Mouse (Mus musculus): ENCODE measurements around the gene Abca12. TPM values are rescaled to one million over a fixed set of nuclear protein-coding genes. Genes with fewer than 3 reads are reported as not detected.

Abca12 gene
- polyA plus RNA-seq, 2 experiments from 2014 or later = 0.13 TPM; not detected in 1

- no peak for ATAC-seq
Measured at GRCm38 (mm10) chr1:71330349-71330748, 84.4 kb downstream of the Abca12 start.

GRCm38 (mm10) chr1:71312171-71312570 is 102.5 kb downstream of the Abca12 start:
- no peak for ATAC-seq

- ATAC-seq = no peak
Measured at GRCm38 (mm10) chr1:71310614-71311013, 104.1 kb downstream of the Abca12 start.

GRCm38 (mm10) chr1:71307362-71307761 is 107.3 kb downstream of the Abca12 start:
- no peak for ATAC-seq

- ATAC-seq = no peak
Measured at GRCm38 (mm10) chr1:71306196-71306595, 108.5 kb downstream of the Abca12 start.

GRCm38 (mm10) chr1:71304588-71304987 is 110.1 kb downstream of the Abca12 start:
- ATAC-seq = no peak

DNA sequence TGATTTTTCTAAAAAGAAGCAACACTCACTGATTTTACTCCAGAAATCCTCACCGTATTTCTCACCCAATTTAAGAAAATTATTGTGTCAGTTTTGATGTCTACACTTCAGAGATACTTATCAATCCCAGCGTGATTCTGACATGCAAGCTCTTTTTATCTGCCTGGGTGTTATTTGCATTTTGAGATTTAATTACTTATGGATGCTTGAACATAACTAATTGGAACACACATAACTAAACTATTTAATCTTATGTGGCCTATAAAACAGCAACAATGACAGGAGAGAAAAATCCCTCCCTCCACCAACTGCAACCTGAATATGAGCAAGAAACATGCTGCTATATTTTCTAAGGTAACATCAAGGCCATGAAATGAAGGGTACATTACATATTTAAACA is 117.7 kb downstream of the Abca12 start:
- ATAC-seq = no peak

- ATAC-seq = no peak
Measured at GRCm38 (mm10) chr1:71296585-71296984, 118.1 kb downstream of the Abca12 start.

DNA sequence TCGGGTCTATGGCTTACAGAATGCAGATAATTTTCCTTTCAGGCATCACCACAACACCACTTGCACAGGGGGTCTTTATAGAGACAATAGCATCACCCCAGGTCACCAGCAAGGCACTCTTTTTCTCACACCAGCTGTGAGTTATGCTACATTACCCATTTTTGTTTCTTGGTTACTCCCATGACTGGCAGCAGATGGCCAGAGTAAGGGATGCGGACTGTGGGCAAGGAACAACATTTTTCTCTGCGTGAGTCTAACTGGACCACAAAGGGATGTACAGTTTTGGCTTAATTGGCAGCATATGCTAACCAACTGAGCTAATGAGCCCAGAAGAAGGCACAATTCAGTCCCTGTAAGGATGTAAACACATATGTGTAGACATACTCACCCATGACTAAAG is 122.8 kb downstream of the Abca12 start:
- ATAC-seq = no peak

DNA sequence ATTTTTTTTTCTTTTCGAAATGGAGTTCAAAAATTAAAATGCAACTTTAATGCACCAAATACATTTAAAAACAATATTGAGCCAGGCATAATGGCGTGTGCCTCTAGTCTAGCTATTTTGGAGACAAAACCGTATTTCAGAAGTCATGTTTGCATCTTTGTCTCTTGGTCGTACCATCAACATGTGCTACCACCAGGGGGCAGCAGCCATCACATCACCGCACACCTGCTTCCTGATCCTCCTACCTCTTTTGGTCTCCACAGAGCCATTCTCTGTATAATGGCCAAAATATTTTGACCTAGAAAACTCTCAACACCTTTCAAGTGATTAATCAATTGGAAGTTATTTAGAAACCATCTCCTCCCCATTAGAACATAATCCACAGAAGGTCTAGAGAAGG is 125.2 kb downstream of the Abca12 start:
- no peak for ATAC-seq

DNA sequence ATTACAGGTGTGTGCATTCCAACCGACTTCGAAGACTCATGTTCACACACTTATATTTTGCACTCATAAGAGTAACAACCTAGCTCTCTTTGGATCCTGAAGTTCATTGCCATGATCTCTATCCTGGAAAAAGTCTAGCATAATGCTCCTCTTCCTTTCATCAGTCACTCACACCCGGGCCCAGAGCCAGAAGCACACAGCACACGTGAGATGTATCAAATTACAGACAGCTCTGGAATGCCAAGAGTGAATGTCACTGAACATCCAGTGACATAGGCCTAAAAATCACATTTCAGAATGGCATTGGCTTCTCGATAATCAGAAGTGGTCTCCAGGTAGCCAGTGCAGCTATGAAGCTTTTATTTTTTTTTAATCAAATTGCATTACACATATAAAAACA is 137.8 kb downstream of the Abca12 start:
- no peak for ATAC-seq

DNA sequence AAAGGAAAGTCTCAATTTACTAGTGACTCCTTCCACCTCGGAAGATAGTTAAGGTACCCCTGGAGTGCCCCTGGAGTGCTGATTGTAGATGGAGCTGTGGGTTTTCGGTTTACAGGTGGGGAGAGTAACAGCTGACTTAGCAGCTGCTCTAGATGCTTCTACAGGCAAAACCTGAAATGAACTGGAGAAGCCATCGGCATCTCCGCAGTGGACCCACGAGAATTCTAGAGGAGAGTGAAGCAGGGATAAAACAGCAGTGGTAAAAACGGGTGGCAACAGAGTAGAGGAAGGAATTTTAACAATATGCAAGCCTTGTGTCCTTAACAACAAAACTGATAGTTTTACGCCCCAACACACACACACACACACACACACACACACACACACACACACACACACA is 142.2 kb downstream of the Abca12 start:
- ATAC-seq = no peak

GRCm38 (mm10) chr1:71272077-71272476 is 142.6 kb downstream of the Abca12 start:
- ATAC-seq = no peak

DNA sequence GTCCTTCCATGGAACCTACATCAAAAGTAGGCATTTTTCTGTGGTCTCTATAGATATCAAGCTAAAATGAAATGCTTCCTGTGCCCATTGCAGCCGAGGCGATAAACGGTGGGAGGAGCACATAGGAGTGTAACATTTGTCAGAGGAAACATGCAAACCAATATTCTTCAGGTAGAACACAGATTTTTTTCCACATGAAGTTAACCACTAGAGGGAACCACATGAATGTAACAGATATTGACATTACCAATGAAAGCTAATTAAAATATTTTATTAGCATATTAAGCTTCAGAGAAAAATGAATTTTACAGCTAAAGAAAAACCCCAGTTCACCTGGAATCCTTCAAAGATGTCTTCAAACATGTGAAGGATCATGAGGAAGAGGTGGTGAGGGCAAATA is 144.6 kb downstream of the Abca12 start:
- ATAC-seq = no peak

DNA sequence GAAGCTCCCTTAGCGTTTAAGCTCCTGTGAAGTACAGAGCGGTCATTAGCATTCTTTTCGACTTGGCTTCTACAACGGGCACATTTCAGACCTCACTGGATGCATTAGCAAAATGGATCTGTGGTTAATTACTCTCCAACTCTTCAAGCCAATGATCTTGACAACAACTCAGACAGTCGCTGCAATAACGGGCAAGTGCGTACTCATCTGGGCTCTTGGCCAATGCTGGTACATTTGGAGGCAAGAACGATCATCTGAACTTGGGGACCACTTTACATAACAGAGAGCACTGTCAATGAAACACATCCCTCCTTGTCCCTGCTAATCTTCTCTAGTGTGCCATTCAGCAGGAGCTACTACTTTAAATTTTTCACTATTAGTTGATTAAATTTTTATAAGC is 148.1 kb downstream of the Abca12 start:
- ATAC-seq = no peak

DNA sequence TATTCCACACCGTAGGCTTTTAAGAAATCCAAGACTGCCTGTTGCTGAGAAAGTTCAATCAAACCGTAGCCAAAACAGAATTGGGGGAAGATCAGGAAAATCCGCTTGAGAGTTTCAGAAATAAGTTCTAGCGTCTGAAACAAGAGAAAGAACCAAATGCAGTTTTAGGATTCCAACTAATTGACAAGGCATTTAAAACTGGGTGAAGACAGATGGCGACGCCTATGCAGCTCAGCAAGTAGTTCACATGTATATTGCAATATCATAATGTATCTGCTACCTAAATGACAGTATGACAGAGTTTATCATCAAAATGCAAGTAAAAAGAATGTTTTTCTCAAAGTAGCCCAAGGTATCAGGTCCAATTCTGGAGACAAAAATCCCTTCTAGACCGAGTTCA is 151.2 kb downstream of the Abca12 start:
- no peak for ATAC-seq

- no peak for ATAC-seq
Measured at GRCm38 (mm10) chr1:71244647-71245046, 170.1 kb downstream of the Abca12 start.

DNA sequence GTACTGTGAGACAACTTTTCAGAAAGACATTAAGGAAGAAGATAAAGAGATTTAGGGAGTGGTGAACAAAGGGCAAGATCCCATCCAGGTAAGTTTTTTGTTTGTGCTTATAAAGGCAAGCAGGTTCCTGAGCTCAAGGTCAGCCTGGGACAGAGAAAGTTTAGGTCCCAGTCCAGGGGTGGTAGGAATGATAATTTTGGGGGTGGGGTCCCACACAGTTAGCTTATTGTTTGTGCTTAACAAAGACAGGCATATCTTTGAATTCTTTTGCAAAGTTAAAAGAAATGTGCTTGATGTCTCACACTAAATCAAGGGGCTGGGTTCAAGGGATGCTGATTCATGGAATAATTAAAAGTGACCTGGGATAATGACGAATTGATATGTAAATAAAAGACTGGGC is 173.3 kb downstream of the Abca12 start:
- no peak for ATAC-seq

- ATAC-seq = no peak
Measured at GRCm38 (mm10) chr1:71239586-71239985, 175.1 kb downstream of the Abca12 start.

- no peak for ATAC-seq
Measured at GRCm38 (mm10) chr1:71235335-71235734, 179.4 kb downstream of the Abca12 start.

- no peak for ATAC-seq
Measured at GRCm38 (mm10) chr1:71231211-71231610, 183.5 kb downstream of the Abca12 start.

GRCm38 (mm10) chr1:71203581-71203980 is 211.1 kb downstream of the Abca12 start:
- ATAC-seq = no peak

GRCm38 (mm10) chr1:71196191-71196590 is 218.5 kb downstream of the Abca12 start:
- no peak for ATAC-seq

DNA sequence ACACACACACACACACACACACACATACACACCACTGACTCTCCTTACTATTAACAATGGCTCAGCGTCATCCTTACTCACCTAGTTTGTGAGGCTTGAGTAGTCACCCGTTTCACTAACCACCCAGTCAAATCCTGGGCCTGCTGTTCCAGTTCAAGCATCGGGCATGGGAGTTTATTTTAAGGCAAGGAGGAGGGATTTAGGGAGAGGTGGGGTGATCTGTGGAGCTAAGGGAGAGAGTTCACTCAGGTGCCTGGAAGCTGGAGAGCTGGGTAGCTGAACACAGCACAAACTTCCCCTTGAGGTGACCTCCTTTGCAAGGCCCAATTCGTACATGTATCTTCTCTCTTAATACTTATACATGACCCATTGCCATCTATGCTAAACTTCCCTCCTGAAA is 219.4 kb downstream of the Abca12 start:
- no peak for ATAC-seq

- ATAC-seq = no peak
Measured at GRCm38 (mm10) chr1:71193931-71194330, 220.8 kb downstream of the Abca12 start.

Measured in activated CD4-positive, CD25-positive, alpha-beta regulatory T cell, adult 4 months (primary cell).